Mouse (Mus musculus) liver, embryonic 14.5 days (tissue): ENCODE measurements around the gene Nup210.

Experiments used
- CTCF ChIP-seq: IDR thresholded peaks from 2 replicates; pipeline ENCODE4 v1.5.1; 2016; ENCODE audit warnings: antibody characterized with exemption, low read depth, control low read depth
- EP300 ChIP-seq: IDR thresholded peaks from 2 replicates; pipeline ENCODE4 v1.6.1; 2016; ENCODE audit warnings: antibody characterized with exemption, low read depth

DNA sequence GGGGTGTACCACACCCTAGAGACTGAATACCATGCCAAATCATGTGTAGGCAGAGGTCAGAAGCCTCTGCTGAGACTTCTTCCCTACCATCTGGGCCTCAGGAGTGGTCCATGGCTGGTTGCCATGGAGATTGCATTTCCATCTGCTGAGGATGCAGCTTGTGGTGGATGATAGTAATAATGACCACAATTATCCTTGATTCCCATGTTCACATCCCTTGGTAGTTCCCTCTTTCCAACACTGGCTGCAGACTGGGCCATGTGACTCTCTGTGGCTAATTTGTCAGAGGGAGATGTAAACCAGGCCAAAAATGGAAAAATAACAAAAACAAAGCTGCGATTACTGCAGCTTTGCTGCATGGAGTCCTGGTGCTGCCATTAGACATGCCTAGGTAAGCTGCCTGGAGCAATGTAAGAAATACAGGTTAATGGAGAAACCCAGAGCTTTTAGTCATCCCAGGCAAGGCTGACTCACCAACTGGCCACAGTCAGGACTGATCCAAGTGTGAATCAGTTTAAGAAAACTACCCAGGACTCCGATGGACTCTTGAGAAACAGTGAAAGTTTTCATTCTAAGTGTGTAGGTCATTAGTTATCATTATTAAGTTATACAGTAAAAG, 30.6 kb upstream of the Nup210 start:
- TF ChIP-seq CTCF (no peak), EP300 (no peak)
